Mouse (Mus musculus) midbrain, embryonic 11.5 days (tissue): ENCODE data around the gene Catsperz. TPM values are rescaled to one million over a fixed set of nuclear protein-coding genes. Genes with fewer than 3 reads are reported as not detected.

Experiments used
- ATAC-seq: fragments of 200-750 bp; cut with Nextera tagmentation; 2 replicates; pipeline ENCODE4 v1.8.0; 2017; ENCODE audit warnings: moderate TSS enrichment, moderate library complexity; ENCODE audit not compliant: low FRiP score
- DNase-seq: peaks from one replicate; pipeline ENCODE4 v3.0.0; 2015; ENCODE audit warnings: low spot score; ENCODE audit errors: missing footprints
- H3K27ac ChIP-seq: fragments of 300-500 bp; sonication (generic); 2 replicates; pipeline ENCODE4 v1.5.1; 2014; ENCODE audit warnings: low read depth, low read length
- H3K27me3 ChIP-seq: fragments of 300-500 bp; sonication (generic); 2 replicates; pipeline ENCODE4 v1.6.1; 2014; ENCODE audit warnings: mild to moderate bottlenecking, low read length, moderate library complexity, mixed read lengths; ENCODE audit not compliant: control insufficient read depth, insufficient read depth
- H3K36me3 ChIP-seq: fragments of 300-500 bp; sonication (generic); 2 replicates; pipeline ENCODE4 v1.6.1; 2014; ENCODE audit warnings: mild to moderate bottlenecking, low read length, moderate library complexity, mixed read lengths; ENCODE audit not compliant: control insufficient read depth, insufficient read depth
- H3K4me1 ChIP-seq: fragments of 300-500 bp; sonication (generic); 2 replicates; pipeline ENCODE4 v1.6.1; 2014; ENCODE audit warnings: low read length; ENCODE audit not compliant: control insufficient read depth, insufficient read depth
- H3K4me2 ChIP-seq: fragments of 300-500 bp; sonication (generic); 2 replicates; pipeline ENCODE4 v1.6.1; 2014; ENCODE audit warnings: mild to moderate bottlenecking, moderate library complexity
- H3K4me3 ChIP-seq: fragments of 300-500 bp; sonication (generic); 2 replicates; pipeline ENCODE4 v1.5.1; 2014; ENCODE audit warnings: low read depth, low read length
- H3K9ac ChIP-seq: fragments of 300-500 bp; sonication (generic); 2 replicates; pipeline ENCODE4 v1.6.1; 2014; ENCODE audit warnings: low read length
- H3K9me3 ChIP-seq: fragments of 300-500 bp; sonication (generic); 2 replicates; pipeline ENCODE4 v1.6.1; 2016; ENCODE audit warnings: low read length; ENCODE audit not compliant: control insufficient read depth
- WGBS: fragments of 180-500 bp; shearing (Covaris S2); extraction: QIAGEN DNeasy Blood & Tissue Kit; methylation state at CpG from one replicate; pipeline ENCODE4 v1.1.7; 2014; 5-methylcytosine and 5-hydroxymethylcytosine counted together
- polyA plus RNA-seq: library from polyadenylated mRNA; unstranded; fragments of >200 nt; fragmentation: Nextera tagmentation; extraction: Ambion mirVana; gene quantifications from 2 replicates; pipeline ENCODE4 v1.2.1, GENCODE M21; 2014

Gene Catsperz
- not detected in 2 replicates for polyA plus RNA-seq

DNA sequence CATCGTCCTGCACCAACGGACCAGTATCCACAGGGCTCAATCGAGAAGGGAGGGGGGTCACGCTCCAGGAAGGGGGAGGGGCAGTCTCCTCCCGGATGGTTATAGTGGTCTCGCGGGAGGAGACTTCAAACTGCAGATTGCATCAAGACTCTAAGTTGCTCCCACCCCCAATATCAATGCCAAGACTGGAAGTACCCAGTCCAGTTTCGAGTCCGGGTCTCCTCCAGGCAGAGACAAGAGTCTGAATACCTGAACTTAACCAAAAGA, at the start of gene Catsperz:
Gene Catsperz, minus strand, starts transcription at position 74 of the 267 bp plus-strand sequence.
- peak; percentile 89 for DNase-seq
- no peak within 1 kb of the TSS for H3K4me3 ChIP-seq
- peak within 1 kb of the TSS; percentile 11; the same call in 1 of the 2 replicates for H3K4me2 ChIP-seq
- no peak within 1 kb of the TSS for H3K9ac ChIP-seq
- H3K27me3 ChIP-seq, result peaks cover 61% of the 10 kb centered on the region
- H3K36me3 ChIP-seq, result no peaks in the 10 kb centered on the region
- H3K27ac ChIP-seq, result no peak within 1 kb of the TSS
- no peak for ATAC-seq
- 4% methylated on average over 9 of the region's 9 CpGs for WGBS
- H3K4me1 ChIP-seq, result peaks cover 13% of the 10 kb centered on the region
- no peaks in the 10 kb centered on the region for H3K9me3 ChIP-seq

DNA sequence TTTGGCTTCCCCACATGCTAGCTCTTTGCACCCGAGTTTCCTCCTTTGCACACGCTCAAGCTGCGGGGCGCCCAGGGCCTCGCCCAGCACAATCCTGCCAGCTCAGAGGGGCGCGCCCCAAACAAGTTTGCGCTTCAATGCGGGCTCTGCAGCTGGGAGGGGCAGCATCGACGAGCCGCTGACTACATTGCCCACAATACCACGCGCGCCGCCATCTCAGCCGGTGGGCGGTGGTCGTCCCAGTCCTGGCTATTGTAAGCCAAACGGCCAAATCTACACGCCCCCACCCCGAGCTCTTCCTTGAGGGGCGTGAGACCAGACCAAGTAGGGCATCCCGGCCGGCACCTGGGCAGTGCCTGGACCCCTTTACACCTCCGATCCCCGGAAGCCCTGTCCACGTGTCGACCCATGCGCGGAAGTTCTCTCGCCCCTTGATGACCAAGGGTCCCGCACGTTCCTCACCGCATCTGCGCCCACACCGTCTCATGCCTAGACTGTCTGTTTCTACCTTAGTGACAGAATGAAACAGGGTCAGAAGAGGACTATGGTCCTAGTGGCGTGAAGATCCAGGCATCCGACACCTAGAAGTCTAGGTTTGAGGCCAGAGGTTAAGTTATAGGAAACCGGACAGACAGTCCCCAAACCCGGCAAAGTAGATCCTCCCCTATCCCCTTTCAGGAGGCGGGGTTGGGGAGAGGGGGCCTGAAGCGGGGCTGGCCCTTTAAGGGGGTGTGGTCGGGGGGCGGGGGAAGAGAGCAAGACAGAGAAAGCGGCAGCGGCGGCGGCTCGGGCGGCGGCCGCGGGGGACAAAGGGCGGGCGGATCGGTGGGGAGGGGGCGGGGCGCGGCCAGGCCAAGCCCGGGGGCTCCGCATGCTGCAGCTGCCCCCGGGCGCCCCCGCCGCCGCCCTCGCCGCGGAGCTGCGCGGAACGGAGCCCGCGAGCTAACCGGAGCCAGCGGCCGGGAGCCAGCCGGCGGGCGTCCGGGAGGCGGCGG, 49.3 kb upstream of the Catsperz start, which contains the start of gene Ppp1r14b:
Gene Ppp1r14b, plus strand, starts transcription at position 758 of the 995 bp plus-strand sequence.
- H3K9me3 ChIP-seq, result no peaks in the 10 kb centered on the region

DNA sequence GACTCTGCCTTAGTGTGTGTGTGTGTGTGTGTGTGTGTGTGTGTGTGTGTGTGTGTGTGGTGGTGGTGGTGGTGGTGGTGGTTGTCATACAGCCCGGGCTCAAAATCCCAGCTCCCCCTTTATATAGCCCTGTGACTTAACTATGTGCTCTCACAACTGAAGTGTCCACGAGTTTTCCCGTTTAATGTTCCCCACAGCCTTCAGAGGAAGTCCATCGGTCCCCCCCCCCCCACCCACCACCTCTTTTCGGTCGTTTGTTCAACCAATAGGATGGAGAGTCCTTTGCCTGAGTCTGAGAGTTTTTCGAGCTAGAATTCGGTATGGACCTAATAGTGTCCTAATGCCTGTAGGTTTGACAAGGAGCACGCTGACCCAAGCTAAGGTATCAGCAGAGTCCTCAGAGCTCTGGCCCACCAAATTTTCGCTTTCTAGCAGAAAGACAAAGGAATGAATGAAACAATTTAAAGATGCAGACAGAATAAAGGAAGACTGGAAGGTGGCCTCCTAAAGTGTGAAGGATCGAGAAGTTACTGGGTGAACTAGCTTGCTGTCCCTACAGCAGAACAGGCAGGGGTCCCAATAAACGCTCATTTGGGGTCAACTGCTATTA, 48.5 kb upstream of the Catsperz start:
- Histone ChIP-seq H3K36me3 (peaks cover 12% of the 10 kb centered on the region), H3K4me2 (peak overlapping the region; percentile 72), H3K9me3 (no peaks in the 10 kb centered on the region), H3K4me1 (peaks cover 43% of the 10 kb centered on the region), H3K27me3 (peaks cover 16% of the 10 kb centered on the region), H3K27ac (no peak overlapping the region), H3K4me3 (peak overlapping the region; percentile 83), H3K9ac (peak overlapping the region; percentile 94)
- DNase-seq (peak; percentile 91), ATAC-seq (no peak)
- WGBS, result 43% methylated on average over 12 of the region's 12 CpGs

More for the DNA sequence above, 49.3 kb upstream of the Catsperz start, which contains the start of gene Ppp1r14b:
- H3K4me1 ChIP-seq, result peaks cover 48% of the 10 kb centered on the region
- H3K27me3 ChIP-seq, result peaks cover 9% of the 10 kb centered on the region
- peaks cover 12% of the 10 kb centered on the region for H3K36me3 ChIP-seq
- peak within 1 kb of the TSS; percentile 95 for H3K4me2 ChIP-seq
- DNase-seq (peak; percentile 98), ATAC-seq (peak; percentile 71)
- WGBS, result under 1% methylated on average over 69 of the region's 84 CpGs
- peak within 1 kb of the TSS; percentile 89 for H3K27ac ChIP-seq
- H3K4me3 ChIP-seq, result peak within 1 kb of the TSS; percentile 83
- H3K9ac ChIP-seq, result peak within 1 kb of the TSS; percentile 94

DNA sequence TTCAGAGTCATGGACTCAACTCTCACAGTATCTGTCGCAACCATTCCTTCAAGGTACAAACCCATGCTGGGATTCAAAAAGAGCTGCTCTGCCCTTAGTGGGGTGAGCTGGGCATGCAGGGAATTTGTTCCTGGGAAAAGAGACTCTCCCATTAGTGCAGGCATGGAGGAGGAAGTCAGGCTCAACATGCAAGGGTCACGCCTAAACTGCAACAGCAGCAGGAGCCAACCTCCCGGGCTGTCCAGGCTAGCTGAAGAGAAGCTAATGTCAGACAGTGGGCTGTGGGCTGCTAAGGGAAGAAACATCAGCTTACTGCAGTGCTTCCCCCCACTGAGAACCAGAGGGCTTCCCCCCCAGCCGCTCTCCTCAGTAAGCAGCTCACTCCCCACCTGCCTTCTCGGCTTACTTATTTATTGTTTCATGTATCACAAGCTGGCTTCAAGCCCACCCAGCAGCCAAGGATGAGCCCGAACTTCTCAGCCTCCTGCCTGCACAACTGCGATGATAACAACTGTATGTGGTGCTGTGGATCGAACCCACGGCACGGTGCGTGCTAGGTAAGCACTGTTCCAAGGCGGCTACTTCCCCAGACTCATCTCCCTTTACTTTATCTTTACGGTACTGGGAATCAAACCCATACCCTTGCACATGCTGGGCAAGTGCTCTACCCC, 47.2 kb upstream of the Catsperz start:
- Histone ChIP-seq H3K36me3 (peaks cover 2% of the 10 kb centered on the region), H3K4me2 (no peak overlapping the region), H3K9me3 (no peaks in the 10 kb centered on the region), H3K9ac (no peak overlapping the region), H3K4me1 (peaks cover 32% of the 10 kb centered on the region), H3K27me3 (peaks cover 20% of the 10 kb centered on the region), H3K4me3 (no peak overlapping the region), H3K27ac (no peak overlapping the region)
- 78% methylated on average over 13 of the region's 13 CpGs for WGBS
- ATAC-seq, result no peak
- no peak for DNase-seq

DNA sequence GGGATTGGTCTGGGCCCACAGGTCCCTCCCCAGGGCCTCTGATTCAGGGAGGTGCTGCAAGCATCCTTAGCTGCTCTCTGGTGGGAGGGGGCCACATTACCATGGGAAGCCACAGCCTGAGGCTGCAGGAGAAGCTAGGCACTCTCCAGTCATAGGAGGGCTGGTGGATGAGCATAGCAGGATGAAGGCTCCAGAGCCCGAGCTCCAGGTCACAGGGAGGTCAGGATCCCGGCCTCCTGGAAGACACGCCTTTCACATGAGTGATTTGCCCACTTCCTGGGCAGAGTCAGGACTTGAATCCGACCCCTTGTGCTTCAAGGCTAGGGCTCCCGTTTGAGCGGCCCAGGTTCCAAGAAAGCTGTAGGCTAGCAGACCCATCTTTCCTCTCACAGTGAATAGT, 46.5 kb upstream of the Catsperz start:
- no peak for DNase-seq
- peaks cover 26% of the 10 kb centered on the region for H3K4me1 ChIP-seq
- H3K27me3 ChIP-seq, result peaks cover 20% of the 10 kb centered on the region
- H3K9ac ChIP-seq, result no peak overlapping the region
- 47% methylated on average over 6 of the region's 6 CpGs for WGBS
- no peaks in the 10 kb centered on the region for H3K9me3 ChIP-seq
- no peak for ATAC-seq
- no peak overlapping the region for H3K27ac ChIP-seq
- H3K4me2 ChIP-seq, result no peak overlapping the region
- no peaks in the 10 kb centered on the region for H3K36me3 ChIP-seq
- no peak overlapping the region for H3K4me3 ChIP-seq

DNA sequence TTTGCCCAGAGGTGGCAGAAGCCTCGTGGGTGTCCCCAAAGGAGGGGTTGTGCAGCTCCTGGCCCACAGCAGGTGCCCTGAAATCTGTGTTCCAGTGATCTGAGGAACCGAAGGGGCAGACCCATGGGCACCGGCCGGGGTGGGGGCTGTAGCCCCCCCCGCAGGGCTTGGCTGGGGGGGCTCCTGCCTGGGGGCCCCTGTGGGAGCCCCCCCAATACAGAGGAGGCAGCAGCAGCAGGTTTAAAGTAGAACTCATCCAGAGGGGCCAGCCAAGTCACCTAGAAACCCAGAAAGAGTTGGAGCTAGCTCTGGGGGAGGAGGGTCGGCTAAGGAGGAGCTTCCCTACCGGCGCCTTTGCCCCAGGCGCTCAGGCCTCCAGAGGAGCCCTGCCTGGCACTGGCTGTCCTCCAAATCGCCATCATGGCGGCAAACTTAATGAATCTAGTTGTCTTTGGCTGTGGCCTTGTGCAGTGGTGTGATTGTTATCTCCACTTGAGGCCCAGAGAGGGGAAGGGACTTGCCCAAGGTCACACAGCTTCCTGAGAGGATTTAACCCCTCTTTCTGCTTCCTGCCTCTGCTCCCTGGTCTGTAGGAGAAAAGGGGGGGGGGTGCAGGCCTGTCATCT, 45.4 kb upstream of the Catsperz start:
- no peaks in the 10 kb centered on the region for H3K36me3 ChIP-seq
- peaks cover 20% of the 10 kb centered on the region for H3K27me3 ChIP-seq
- no peaks in the 10 kb centered on the region for H3K9me3 ChIP-seq
- no peak overlapping the region for H3K27ac ChIP-seq
- DNase-seq, result no peak
- H3K4me2 ChIP-seq, result no peak overlapping the region
- 21% methylated on average over 11 of the region's 11 CpGs for WGBS
- no peak overlapping the region for H3K4me3 ChIP-seq
- peaks cover 17% of the 10 kb centered on the region for H3K4me1 ChIP-seq
- H3K9ac ChIP-seq, result no peak overlapping the region
- no peak for ATAC-seq

DNA sequence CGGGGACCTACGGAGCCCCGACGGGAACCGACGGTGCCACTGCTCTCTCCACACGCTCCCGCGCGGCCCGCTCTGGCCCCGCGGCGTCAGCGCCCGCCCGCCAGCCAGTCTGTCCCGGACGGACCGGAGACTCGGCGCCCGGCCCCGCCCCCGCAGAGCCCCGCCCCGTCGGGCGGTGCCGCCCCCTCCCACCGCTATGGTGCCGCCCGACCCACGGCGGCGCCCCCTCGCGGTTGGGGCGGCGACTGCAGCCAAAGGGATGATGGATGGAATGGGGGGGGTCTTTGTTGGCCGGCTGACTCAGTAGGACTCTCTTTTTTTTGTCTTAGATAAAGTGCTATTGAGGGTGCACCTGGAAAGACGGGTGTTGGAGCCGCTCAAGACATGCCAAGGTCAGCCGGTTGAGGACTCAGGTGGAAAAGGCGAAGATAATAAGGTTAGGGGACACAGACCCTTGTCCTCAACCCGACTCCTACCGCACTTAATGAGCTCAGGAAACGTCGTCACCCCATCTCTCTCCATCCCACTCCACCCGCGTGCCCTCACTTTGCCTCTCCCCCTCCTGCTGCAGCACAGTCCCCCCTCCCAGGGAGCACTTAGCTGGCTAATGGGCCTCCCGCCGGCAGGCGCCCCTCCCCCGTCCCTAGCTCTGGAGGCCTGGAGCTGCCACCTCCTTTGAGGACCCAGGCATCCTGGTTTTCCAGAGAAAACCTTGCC, 44.6 kb upstream of the Catsperz start:
- ATAC-seq, result 0 out of 2 replicates have a peak, but pooled peaks have one; percentile 13
- peaks cover 17% of the 10 kb centered on the region for H3K4me1 ChIP-seq

DNA sequence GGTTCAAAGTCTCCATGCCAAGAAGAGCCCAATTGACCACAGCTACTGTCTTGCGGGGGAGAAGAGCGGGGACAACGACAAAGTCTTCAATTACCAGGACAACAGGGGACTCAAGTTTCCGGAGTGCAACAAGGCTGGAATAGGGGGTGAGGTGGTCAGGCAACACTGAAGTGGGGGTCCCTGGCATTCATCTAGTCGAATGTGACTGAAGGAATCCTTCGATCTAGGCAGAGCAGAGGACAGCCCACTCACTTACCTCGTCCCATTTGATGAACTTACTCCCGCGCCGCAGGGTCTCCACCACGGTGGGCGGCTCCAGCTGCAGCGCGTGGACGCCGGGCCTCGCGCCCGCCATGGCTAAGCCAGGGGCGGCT, 44.1 kb upstream of the Catsperz start:
- Histone ChIP-seq H3K4me1 (peaks cover 17% of the 10 kb centered on the region), H3K9ac (peak overlapping the region; percentile 57), H3K4me2 (peak overlapping the region; percentile 51), H3K27me3 (peaks cover 20% of the 10 kb centered on the region), H3K9me3 (no peaks in the 10 kb centered on the region), H3K36me3 (no peaks in the 10 kb centered on the region), H3K4me3 (peak overlapping the region; percentile 42), H3K27ac (no peak overlapping the region)
- 2% methylated on average over 20 of the region's 20 CpGs for WGBS
- no peak for DNase-seq
- 0 out of 2 replicates have a peak, but pooled peaks have one; percentile 2 for ATAC-seq

More for the DNA sequence above, 44.6 kb upstream of the Catsperz start:
- peak overlapping the region; percentile 57 for H3K9ac ChIP-seq
- peak; percentile 97 for DNase-seq
- no peaks in the 10 kb centered on the region for H3K36me3 ChIP-seq
- WGBS, result 2% methylated on average over 46 of the region's 55 CpGs
- peaks cover 20% of the 10 kb centered on the region for H3K27me3 ChIP-seq
- peak overlapping the region; percentile 51 for H3K4me2 ChIP-seq
- H3K27ac ChIP-seq, result no peak overlapping the region
- H3K4me3 ChIP-seq, result peak overlapping the region; percentile 42
- no peaks in the 10 kb centered on the region for H3K9me3 ChIP-seq
